Mouse (Mus musculus) lung, postnatal 25 days (tissue): ENCODE measurements around the gene Rabgap1l.
A peak's percentile ranks its signal among the peaks of the same experiment; 100 is the strongest.

Source experiments
- DNase-seq: peaks from one replicate; pipeline ENCODE4 v3.0.0; 2022; ENCODE audit warnings: low spot score

Rabgap1l gene

GRCm38 (mm10) chr1:160792686-160793355, at the start of gene Rabgap1l:
Gene Rabgap1l, minus strand, starts transcription at chr1:160793211.
- peak; percentile 84 for DNase-seq

- no peak for DNase-seq
These were observed 49.6 kb upstream of the Rabgap1l start for GRCm38 (mm10) chr1:160842567-160842966.

DNA sequence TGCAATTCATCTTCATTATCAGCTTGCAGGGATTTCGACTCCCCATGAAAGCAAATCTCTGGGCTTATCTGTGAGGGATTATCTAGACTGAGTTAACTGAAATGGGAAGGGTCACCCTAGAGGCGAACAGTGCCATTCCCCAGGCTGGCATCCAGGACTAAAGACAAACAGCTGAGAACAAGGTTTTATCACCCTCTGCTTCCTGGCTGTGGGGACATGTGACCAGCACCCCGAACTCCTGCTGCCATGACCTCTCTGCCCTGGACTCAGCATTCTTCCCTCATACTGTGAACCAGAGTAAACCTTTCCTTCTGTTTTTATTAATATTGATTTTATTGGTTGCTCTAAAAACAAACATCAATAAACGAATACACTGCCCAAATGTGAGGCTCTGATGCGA, 47.6 kb upstream of the Rabgap1l start:
- no peak for DNase-seq

DNA sequence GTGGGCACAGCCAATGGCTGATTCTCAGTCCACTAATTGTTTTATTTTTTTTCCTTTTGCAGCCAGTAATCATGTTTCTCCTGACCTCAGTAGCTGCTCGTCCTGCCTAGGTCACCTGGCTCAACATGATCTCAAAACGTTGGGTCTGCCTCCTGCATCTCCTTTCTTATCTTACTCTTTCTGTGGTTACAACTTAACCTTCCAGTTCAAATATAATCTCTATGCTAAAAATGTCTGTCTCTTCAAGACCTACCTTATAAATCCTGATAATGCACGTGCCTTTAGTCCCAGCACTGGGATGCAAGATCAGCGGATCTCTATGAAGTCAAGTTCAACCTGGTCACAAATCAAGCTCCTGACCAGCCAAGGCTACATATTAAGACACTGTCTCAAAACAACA, 46.1 kb upstream of the Rabgap1l start:
- DNase-seq: no peak

DNA sequence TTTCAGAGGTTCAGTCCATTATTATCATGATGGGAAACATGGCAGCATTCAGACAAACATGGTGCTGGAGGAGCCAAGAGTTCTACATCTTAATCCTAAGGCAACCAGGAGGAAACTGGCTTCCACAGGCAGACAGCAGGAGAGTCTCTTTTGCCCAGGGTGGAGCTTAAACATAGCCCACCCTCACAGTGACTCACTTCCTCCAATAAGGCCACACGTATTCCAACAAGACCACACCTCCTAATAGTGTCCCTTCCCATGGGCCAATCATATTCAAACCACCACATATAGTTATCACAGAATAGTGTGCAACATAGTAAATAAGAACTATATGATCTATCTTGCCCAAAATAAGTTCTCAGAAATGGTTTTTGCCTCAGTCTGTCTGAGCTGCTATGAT, 41.4 kb upstream of the Rabgap1l start:
- DNase-seq: no peak

DNA sequence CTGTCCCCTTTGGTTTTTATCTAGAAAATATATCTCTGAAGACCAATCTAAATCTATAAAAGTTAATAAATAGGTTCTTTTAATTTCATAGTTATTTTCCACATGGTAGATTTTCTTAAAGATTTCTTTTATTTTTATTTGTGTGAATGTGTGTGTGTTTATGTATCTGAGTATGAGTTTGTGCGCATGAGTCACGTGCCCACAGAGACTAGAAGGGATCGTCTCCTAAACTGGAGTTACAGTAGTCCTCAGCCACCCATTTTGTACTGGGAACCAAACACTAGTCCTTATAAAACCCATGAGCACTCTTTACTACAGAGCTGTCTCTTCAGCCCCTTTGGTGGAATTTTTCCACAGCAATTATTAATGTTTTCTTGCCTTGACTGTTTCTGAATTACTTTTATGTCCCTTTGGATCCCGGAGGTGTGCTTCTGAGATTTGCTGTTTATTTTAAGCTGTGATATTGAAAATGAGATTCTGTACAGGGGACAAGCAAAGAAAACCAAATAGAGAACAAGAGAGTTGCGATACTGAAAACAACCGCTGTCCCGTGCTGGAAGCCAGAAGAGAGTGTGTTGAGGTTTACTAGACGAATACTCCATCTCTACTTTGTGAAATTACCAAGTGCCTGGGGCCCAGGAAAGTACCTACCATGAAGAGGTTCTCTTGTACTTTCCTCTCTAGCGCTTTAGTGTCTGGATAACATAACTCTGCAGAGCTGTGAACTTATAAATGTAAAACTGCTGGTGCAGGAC, 39.4 kb upstream of the Rabgap1l start:
- no peak for DNase-seq

DNA sequence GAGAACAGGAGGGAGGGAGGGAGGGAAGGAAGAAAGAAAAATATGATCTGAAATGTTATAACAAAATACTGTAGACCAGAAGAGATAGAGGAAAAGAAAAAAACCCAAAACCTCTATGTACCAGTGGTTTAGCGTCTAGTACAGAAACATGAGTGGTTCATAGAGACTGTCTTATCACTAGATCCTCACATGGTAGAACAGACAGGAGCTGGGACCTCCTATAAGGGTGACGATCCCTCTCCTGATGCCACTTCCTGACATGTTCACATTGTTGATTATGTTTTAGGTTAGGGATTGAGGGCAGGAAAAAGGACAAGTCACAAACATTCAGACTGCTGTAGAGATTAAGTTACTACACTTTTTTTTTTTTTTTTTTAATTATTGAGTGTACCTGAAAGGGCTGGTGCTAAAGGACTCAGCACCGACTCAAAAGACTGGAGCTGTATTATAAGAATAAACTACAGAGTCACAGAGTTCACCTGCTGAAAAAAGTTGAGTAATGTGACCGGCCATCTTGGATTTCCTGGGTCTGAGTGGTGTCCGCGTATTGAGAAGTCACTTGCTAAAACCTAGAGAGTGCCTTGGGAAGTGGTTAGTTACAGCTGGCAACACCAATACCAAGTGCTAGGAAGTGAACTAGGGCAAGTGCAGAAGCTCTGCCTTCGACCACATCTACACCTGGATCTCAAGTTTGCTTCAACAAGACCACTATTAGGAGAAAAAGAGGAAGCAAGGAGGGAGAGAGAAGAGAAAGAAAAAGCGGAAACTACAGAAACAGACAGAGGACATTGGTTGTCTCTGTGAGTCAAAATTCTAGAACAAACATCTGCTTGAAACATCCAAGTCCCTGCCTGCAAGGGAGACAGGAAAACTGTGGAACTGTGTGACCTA, 37.8 kb upstream of the Rabgap1l start:
- DNase-seq: no peak

DNA sequence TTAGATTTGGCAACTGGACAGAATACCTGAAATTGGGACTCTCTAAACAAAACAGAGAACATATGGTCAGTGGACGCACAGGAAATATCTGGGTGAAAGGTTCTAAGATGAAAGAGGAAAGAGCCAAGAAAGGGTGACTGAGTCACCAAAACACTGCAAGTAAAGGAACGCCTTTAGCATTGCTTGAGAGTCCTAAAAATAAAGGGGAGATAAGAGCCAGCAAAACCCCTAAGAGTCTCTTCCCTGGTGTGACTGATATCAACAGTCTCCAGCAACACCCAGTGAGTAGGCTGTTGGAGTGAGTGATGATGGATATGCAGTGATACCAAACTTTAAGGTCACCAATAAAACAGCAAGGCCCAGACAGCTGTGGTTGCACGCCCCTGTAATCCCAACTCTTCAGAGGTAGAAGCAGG, 32.4 kb upstream of the Rabgap1l start:
- no peak for DNase-seq

DNA sequence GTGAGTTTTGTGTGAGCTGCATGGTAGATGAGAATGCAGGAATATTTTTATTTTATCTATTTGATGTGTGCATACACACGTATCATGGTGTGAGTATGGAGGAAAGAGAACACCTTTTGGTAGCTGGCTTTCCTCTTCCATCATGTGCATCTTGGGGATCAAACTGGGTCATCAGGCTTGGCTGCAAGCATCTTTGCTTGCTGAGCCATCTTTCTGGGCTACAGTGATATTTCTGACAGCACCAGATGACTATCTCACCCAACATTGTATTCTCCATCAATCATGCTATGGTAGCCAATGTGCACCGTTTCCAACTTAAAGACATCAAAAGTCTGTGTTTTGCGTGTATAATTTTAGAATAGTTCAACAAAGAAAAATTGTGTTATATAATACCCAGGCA, 30.6 kb upstream of the Rabgap1l start:
- DNase-seq: no peak

GRCm38 (mm10) chr1:160814198-160814597, 21.2 kb upstream of the Rabgap1l start:
- no peak for DNase-seq

GRCm38 (mm10) chr1:160812428-160812827, 19.4 kb upstream of the Rabgap1l start:
- no peak for DNase-seq

GRCm38 (mm10) chr1:160811930-160812329, 18.9 kb upstream of the Rabgap1l start:
- DNase-seq: no peak

GRCm38 (mm10) chr1:160805268-160805667, 12.3 kb upstream of the Rabgap1l start:
- DNase-seq: no peak

DNA sequence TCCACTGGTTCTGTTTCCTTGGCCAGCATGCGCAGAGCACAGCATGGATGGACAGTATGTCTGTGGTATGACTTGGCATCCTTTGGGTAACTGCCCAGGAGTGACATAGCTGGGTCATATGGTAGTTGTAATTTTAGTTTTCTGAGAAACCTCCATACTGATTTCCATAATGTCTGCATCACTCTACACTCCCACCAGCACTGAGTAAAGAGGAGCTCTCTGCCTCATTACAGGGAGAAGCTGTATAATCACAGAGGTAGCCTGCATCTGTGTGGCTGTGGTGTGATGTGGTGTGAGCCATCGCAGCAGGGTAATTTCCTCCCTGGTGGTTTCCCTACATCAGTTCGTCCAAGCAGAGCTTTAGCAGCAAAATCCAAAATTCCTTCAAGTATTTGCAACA, 7.0 kb upstream of the Rabgap1l start:
- DNase-seq: no peak

DNA sequence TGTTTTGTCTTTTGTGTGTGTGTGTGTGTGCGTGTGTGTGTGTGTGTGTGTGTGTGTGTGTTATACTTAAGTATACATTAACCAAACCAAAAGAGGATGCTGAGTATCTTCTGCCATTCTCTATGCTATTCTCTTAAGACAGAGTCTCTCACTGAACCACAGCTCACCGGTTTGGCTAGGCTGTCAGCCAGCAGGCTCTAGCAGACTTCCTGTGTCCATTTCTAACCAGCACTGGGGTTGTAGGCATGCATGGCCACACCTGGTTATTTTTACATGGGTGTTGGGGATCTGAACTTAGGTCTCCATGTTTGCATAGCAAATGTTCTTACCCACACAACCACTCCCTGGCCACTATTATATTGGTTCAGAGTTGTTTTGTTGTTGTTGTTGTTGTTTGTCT, 2.0 kb upstream of the Rabgap1l start:
- no peak for DNase-seq

GRCm38 (mm10) chr1:160793791-160794757, 1.1 kb upstream of the Rabgap1l start:
- no peak for DNase-seq

DNA sequence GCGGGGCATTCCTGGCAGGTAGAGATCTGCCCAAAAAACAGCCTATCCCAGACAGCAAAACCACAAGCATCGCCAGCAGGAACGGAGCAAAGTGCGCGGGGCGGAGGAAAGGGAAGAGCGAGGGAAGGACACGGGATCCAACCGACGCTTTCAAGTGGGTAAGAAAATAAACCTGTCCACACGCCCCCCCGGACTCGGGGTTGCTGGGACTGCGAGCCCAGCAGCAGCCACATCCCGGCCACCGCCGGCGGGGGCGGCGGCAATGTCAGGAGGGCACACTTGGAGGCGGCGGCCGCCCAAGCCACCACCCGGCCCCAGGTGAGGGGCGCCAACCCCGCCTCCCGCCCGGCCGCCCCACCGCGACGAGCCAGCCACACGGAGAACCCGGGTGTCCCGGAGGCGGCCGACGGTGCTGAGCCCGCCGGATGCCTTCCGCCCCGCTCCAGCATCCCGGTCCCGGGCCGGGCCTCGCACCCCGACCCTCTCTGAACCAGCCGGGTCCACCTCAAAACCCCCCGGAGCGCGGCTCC, 790 bp downstream of the Rabgap1l start:
- peak; percentile 18 for DNase-seq

DNA sequence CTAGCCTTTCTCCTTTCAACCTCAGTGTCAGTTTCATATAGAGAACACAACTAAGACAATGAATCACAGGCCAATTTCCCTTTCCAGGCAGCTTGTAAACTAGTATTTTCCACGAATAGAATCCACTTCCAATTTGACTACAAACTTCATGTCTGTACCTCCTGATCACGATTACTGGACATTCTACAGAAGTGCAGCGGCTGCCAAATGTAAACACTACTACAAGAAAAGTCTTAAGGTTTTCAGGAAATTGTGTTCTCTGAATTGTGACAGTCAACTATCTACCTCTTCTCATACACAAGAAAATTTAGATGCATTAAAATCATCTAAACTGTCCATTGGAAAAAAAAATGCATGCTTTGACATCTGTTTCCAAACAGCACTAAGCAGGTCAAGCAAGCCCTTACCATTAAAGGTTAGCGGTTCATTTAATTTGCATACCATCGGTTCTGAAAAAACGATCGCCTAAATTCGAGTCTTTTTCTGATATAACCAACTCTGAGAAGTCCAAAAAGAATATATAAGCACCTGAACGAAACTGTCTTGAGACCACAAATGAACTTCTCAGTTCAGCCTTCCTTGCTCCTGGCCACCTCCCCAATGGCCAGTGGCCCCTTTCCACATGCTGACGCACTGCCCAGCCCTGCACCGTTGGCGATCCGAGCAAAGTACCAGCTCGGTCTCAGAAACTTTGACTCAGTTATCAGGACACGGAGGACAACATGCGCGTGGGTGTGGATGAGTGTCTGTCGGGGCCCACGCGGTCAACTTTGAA, 1.4 kb downstream of the Rabgap1l start:
- no peak for DNase-seq

- no peak for DNase-seq
These were observed 2.4 kb downstream of the Rabgap1l start for GRCm38 (mm10) chr1:160790630-160791029.

GRCm38 (mm10) chr1:160789876-160790275, 3.1 kb downstream of the Rabgap1l start:
- no peak for DNase-seq
